Mouse (Mus musculus): ENCODE results near the gene Lrch3. TPM values are rescaled to one million over a fixed set of nuclear protein-coding genes. Genes with fewer than 3 reads are reported as not detected.

The Lrch3 gene
- polyA plus RNA-seq, 1 experiment from 2014 or later: 24.3 TPM

Other genes starting within 250 kb of the Lrch3 start
- not detected in 2 replicates for gene Muc4, start 178.2 kb upstream of the Lrch3 start, polyA plus RNA-seq (2014; fragmentation: Nextera tagmentation; extraction: Ambion mirVana)
- not detected in 2 replicates for gene Muc20, start 116.7 kb upstream of the Lrch3 start, polyA plus RNA-seq (2014; fragmentation: Nextera tagmentation; extraction: Ambion mirVana)
- gene Smbd1, start 103.6 kb upstream of the Lrch3 start, polyA plus RNA-seq (2014; fragmentation: Nextera tagmentation; extraction: Ambion mirVana): not detected in 2 replicates
- gene Fyttd1, start 36.6 kb upstream of the Lrch3 start, polyA plus RNA-seq (2014; fragmentation: Nextera tagmentation; extraction: Ambion mirVana): 160 and 173 TPM in 2 replicates
- gene Rubcn, start 36.3 kb upstream of the Lrch3 start, polyA plus RNA-seq (2014; fragmentation: Nextera tagmentation; extraction: Ambion mirVana): 20.0 and 26.8 TPM in 2 replicates
- gene Iqcg, start 142.1 kb downstream of the Lrch3 start, polyA plus RNA-seq (2014; fragmentation: Nextera tagmentation; extraction: Ambion mirVana): 4.9 and 6.1 TPM in 2 replicates
- 507 and 649 TPM in 2 replicates for gene Rpl35a, start 142.4 kb downstream of the Lrch3 start, polyA plus RNA-seq (2014; fragmentation: Nextera tagmentation; extraction: Ambion mirVana)
- 1.5 and 2.1 TPM in 2 replicates for gene Lmln, start 148.4 kb downstream of the Lrch3 start, polyA plus RNA-seq (2014; fragmentation: Nextera tagmentation; extraction: Ambion mirVana)